Mouse (Mus musculus) adrenal gland, postnatal 25 days (tissue): ENCODE results near the gene Swi5. TPM values are rescaled to one million over a fixed set of nuclear protein-coding genes. Genes with fewer than 3 reads are reported as not detected.

Experiments
- DNase-seq: peaks from one replicate; pipeline ENCODE4 v3.0.0; 2021; ENCODE audit warnings: mixed read lengths
- total RNA-seq: library from RNA; stranded (reverse); gene quantifications from 2 replicates; pipeline ENCODE4 v1.2.3, GENCODE M21; 2021

Gene Swi5
- total RNA-seq, 1 experiment from 2014 or later, result 276 TPM

DNA sequence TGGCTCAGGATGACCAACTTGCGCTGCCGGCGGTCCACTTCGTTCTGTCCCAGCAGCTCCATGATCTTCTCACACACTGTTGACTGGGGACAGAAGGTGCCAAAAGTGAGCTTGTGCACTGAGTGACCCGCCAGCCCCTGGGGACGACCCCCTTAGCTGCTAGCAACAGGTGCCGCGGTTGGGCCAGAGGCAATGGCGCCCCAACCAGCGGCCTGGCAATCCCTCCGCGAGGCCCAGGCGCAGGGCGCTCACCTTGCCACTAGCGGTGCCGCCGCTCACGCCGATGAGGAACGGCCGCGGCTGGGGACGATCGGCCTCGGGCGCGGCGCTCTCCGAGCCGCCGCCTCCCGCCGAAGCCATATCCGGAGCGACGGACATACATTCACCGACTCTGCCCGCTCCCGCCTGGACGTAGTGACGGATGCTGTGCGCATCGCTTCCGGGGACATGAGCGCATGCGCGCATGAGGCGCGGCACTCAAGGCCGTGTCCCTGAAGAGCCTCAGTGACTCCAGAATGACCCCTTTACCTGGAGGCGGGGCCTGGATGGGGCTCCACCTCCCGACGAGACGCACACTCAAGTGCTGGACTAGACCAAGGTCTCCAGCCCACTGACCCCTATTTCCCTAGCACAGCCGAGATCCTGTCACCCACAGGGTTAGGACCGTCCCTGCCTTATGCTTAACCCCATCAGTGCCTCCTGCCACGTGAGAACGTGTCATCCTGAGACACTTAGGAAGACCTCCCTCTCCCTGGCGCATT, 28.0 kb downstream of the Swi5 start, which contains the start of gene Uck1:
TSS of gene Uck1 (minus strand) at position 503 of the 761 bp plus-strand sequence.
- DNase-seq, result peak; percentile 92

DNA sequence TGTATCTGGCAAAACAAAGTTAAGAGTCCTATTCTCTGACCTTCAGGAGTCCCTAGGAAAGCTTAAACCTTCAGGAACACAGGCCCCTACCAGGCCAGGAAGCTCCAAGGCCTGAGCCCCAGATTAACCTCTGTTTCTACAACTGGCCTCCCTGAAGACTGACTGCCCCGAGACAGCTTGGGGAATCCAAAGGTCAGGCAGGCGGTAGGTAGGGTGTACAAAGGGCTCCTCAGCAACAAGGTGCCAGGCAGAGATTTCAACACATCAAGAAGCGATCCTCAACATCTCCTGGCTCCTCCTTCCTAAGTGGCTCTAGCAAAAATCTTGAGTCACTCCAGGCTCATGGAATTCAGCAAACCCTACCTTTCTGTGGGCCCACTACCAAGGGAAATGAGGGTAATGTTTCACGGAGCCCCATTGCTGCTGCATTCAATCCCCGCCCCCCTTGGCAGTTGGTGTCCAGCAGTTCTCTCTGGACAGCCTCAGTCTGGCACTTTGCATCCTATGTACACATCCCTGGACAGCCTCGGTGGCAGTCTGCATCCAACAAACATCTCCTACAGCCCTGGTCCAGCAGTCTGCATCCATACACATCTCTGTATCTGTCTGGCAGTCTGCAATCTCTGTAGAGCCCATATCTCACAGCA, 28.9 kb downstream of the Swi5 start:
- no peak for DNase-seq

DNA sequence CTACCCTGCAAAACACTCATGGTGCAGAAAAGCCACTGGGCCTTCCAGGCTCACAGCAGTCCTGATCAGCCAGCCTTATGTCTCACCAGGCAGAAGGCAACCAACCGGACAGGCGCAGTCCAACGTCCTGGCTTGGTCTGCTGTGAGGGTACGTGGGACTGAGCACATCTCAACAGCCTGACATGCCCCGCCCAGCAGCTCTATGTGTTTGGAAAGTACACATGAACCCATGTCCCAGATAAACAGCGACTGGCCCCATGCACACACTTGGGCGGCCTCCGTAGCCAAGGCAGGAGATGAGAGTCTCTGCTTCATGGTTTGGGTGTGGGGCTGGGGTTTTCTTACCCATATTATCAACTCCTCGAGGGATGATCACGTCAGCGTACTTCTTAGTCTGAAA, 31.6 kb downstream of the Swi5 start:
- DNase-seq, result no peak

DNA sequence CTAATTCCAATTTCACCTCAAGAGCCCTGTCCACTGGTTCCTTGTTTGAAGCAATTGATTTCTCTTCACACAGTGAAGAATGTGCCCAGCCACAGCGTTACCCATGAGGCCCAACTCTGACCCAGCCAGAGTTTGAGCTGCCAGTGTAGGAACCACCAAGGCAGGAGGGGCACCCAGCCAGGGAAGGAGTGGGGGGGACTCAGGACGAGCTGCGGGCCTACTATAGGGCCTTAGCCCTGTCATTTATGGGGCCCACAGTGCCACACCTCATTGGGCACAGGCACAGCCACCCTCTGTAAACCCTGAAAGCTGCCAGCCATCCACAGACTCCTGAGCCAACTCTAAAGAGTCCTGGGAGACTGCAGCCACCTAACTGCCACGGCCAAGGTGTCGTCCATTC, 33.3 kb downstream of the Swi5 start:
- no peak for DNase-seq

DNA sequence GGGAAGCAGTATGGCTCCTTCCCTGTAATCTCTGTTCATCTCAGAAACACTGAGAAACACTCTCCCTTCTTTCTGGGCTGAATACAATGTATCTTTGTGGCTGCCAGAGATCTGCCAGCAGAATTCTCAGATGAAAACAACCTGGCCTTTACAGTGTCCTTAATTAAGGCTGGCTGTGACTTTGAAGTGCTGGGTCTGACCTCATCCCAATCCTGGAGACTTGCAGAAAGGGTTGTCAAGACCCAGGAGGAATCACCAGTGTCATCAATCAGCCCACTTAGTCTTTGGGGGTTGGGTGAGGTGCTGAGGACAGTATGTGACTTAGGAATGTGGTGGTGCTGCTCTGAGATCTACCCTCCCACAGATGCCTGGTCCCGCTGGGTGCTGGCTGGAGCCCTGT, 34.5 kb downstream of the Swi5 start:
- no peak for DNase-seq

DNA sequence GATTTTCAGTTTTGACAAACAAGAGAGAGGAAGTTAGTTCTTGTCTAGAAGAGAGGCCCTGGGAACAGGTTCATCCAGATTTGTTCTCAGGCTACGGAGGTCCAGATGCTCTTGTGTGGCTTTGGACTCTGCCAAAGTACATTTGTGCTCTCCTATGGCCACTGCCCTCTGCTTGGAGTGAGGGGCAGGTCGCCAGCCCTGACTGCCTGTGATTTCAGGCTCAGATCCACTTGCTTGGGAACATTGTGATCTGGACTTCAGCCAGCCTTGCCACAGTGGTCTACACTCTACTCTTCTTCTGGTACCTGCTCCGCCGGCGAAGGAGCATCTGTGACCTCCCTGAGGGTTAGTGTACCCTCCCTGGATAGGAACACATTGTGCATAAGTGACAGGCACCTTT, 35.2 kb downstream of the Swi5 start:
- DNase-seq, result no peak

DNA sequence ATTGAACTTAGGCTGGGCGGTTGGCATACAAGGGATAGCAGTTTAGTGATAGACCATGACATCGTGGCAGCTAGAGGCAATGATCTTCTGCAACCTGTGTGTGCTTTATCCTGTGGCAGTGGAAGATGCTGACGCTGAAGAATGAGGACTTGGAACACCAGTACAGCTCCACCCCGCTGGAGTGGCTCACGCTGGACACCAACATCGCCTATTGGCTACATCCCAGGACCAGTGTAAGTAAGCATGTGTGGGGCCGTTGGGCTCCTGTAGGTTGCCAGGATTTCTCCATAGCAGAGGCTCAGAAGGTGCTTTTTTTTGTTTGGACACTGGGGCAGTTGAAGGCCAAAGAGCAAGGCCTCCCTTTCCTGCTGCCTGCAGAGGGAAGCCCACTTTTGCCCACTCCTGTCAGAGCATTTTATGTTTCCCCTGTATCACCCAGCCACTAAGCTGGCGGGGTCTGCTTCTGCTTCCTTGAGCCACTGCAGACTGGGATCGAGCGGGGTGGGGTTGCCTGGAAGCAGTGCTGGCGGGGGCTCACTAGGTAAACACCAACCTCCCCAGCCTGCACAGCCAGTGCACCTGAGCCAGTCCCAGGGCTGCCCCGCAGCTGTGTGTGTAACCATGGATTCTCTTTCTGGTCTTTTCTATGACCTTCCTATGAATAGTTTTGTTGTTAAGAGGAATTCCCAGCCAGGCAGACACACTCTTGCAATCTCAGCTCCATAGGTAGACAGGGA, 35.9 kb downstream of the Swi5 start:
- DNase-seq, result peak; percentile 33

DNA sequence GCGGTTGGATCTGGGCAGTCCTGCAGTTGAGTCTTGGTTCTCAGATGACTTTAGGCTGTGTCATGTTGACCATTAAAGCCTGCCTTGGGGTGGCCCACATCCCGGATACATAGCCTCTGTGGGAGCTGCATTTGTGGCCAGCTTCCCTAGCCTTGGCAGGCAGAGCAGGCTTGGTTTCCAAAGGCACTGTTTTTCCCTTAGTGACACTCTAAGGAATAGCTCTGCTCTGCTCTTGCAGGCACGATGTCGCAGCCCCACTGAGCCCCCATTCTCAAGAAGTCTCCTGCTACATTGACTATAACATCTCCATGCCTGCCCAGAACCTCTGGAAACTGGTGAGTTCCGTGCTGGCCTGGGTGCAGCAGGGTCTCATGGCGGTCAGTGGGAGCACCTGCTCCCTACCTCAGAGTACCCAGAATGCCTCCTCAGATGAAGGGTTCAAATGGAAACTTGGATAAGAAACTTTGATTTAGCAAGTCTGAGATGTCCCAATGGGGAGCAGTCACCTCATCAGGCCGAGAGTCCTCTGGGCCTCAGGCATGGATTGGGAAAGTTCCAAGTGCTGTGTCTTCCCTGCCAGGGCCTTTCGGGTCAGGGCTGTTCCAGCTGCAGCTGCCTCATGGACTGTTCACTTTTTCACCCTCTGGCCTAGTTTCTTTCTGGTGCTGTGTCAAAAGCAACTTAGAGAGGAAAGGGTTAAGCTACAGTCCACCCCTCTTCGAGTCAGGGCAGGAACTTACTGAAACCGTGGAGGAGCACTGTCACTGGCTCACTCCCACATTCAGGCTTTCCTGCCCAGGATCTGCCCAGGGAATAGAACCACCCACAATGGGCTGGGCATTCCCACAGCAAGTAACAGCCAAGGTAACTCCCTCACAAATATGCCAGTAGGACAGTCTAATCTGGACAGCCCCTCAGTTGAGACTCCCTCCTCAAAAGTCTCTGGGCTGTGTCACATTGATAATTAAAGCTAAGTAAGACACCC, 39.2 kb downstream of the Swi5 start:
- DNase-seq, result peak; percentile 43

DNA sequence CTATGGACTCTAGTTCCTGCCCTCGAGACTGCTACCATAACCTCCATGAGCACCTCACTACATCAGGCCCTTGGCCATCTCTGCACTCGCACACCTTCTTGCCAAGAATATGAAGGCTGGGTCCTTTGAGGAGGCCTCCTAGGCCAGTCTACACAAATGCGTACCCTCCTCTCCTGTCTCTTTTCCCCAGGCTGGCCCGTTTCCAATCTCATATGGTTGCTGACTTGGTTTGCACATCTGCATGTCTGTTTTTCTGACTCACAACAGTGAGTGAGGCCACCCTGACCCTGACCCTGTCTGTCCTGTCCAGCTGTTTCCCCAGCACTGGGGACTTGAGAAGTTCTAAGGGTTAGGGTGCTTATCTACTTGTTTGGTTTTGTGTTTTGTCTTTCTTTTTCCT, 41.1 kb downstream of the Swi5 start:
- peak; percentile 36 for DNase-seq

DNA sequence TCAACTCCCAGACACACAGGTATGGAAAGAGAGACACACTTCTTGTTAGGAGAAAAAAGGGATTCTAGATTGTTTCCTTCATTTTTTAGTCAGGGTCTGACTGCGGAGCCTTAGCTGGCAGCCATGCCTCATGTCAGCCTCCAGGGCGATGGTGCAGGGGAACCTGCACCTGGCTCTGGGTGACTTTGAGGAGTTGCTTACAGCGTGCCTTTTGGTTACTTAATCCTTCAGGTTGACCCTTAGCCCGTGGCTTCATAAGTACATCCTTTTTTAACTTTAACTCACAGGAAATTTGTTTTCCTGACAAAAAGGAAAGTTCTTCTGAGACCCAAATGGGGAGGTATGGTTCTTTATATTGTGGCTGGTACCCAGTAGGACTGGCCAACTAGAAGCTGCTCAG, 44.9 kb downstream of the Swi5 start:
- DNase-seq, result no peak

DNA sequence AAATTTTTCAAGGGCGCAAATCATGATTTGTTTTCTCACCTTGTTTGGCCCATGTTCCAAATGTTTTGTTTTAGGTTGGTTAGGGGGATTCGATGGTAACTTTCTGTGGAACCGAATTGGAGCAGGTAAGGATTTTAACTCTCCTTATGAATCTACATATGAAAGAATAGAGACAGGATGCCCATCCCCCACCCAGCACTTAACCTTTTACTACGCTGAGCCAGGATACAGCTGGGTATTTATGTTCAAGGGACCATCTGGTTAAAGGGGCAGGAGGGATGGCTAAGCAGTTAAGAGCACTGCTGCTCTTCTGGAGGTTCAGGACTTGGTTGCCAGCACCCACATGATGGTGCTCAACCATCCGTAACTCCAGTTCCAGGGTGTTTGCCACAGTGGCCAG, 47.3 kb downstream of the Swi5 start:
- DNase-seq, result no peak

DNA sequence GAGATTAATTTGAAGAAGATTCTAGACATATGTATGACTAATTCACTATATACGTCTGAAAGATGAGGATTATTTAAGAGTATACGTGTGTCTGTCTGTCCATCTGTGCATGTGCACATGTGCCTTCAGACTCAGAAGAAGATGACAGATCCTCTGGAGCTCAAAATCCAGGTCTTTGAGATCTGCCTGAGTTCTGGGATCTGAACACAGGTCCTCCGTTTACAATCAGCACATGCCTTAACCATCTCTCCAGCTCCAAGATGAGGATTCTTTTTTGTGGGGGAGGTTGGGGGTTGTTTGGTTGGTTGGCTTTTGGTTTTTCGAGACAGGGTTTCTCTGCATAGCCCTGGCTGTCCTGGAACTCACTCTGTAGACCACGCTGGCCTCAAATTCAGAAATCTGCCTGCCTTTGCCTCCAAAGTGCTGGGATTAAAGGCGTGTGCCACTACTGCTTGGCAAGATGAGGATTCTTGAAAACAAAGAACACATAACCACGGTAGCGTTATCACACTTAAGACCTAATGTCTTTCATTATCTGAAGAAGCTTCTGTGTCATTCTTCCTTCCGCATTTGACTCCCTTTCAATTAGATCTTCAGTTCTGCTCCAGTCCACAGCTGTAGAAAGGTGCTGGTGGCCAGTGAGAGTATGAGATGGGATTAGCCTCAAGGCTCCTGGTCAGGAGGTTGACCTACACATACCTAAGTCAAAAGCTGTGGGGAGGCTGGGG, 49.0 kb downstream of the Swi5 start:
- DNase-seq, result no peak

DNA sequence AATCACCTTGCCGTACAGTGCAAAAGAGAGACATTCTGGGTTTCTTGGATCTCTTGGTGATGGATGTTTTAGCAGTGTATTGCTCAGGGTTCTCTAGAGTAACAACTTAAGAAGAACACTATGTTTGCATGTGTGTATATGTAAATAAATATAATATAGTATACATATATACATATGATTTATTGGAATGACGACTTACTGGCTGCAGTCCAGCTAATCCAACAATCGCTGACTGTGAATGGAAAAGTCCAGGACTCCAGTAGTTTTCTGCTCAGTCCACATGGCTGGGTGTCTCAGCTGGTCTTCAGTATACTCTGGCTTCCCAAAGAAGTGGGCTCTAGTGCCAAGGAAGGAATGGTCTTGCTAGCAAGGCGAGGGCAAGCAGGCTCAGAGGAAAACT, 50.3 kb downstream of the Swi5 start:
- DNase-seq, result no peak

DNA sequence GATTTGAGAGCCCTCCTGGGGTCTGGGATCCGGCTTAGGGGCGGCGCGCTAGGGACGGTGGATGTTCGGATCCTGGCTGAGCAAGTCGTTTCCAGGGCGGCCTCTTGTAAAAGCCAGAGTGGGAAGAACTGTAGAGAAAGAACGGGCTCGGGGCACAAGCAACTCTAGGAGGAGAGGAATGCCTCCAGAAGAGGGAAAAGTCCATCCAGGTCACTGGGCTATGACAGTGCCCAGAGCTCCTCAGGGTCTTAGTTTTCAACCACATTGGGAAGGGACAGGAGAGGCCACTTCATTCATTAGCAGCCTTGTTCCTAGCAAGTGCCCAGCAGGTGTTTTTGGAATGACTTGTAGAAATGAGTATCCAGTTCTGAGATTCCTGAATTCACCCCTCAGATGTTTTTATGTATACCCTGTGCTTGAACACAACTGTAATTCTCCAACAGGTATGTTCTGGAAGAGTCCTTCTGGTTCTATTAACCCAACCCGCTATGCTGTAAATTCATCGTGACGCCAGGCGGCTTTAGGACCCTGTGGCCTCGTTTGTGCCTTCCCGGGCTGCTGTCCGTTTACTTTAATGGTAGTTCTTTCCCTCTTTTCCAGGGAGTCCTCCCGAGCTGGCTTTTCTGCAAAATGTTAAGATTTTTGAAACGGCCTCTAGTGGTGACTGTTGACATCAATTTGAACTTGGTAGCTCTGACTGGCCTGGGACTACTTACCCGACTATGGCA, 51.0 kb downstream of the Swi5 start:
- no peak for DNase-seq

DNA sequence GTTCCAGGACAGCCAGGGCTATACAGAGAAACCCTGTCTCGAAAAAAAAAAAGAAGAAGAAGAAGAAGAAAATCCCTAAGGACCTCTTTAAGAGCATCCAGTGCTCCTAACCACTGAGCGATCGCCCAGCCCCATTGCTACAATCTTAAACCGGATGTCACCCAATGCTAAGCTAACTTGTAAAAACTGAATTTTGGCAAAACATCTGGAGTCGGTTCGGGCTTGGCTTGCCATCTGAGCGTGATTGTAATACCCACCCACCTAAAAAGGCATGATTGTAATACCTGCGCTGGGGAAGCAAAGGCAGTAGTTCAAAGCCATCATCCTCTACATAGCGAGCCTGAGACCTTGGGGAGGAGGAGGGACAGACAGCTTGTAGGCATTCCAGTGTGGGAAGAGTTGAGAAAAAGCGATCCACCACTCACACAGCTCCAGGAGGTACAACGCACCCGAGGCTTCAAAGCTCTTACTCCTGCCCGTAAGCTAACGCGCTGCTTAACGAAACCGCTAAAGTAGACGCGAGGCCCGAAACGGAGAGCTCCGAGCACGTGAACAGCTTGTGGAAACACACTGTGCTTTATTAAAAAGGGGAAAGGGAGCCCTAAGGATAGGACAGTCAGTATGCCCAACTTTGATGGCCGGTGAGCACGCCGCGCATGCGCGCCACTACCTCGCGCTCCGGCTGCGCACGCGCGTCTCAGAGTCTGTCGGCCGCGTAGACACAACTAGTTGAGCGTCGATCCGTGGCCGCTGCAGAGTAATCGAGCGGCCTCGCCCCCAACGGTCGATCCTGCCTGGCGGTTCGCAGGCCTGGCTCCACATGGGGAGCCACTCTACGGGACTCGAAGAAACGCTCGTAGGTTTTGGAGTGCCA, 51.8 kb downstream of the Swi5 start, which contains the start of gene Pomt1:
TSS of gene Pomt1 (plus strand) at position 705 of the 874 bp plus-strand sequence.
- DNase-seq, result peak; percentile 89

DNA sequence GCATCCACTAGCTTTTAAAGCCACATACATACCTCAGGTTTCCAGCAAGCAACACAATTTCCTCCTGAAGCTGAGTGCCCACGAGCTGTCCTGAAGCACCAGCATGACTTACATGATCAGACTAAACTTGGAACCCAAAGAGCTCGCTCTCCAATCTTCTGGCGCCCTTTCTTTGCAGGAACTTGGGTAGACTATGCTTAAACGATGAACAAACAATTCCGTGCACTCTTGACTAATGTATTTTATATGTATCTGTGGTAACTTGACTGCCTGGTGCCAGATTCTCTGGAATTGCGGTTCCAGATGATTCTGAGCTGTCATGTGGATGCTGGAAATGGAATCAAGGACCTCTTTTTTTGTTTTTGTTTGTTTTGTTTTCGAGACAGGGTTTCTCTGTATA, 52.4 kb downstream of the Swi5 start:
- no peak for DNase-seq
